Mouse (Mus musculus) heart, postnatal 10 days (tissue): Measurements from ENCODE around the gene Idua. TPM values are rescaled to one million over a fixed set of nuclear protein-coding genes. Genes with fewer than 3 reads are reported as not detected.

Source experiments
- DNase-seq, 2 experiments: peaks; one replicate each; pipeline ENCODE4 v3.0.0; 2021
- intact Hi-C: fragments of 180-260 bp; cut with DNase I; formaldehyde crosslinking; loops from one replicate; pipeline ENCODE4 v1.15.1; 2025
- total RNA-seq, 2 experiments: library from RNA; stranded (reverse); gene quantifications; 2 replicates each; pipeline ENCODE4 v1.2.3; 2021

Gene Idua
- total RNA-seq, 2 experiments from 2014 or later, result 13.2 to 14.6 TPM

- intact Hi-C loops, result no loop called here
- DNase-seq, result peak; percentile 61 to 71
Measured at GRCm38 (mm10) chr5:108677605-108678295, 17.6 kb downstream of the Idua start.

DNA sequence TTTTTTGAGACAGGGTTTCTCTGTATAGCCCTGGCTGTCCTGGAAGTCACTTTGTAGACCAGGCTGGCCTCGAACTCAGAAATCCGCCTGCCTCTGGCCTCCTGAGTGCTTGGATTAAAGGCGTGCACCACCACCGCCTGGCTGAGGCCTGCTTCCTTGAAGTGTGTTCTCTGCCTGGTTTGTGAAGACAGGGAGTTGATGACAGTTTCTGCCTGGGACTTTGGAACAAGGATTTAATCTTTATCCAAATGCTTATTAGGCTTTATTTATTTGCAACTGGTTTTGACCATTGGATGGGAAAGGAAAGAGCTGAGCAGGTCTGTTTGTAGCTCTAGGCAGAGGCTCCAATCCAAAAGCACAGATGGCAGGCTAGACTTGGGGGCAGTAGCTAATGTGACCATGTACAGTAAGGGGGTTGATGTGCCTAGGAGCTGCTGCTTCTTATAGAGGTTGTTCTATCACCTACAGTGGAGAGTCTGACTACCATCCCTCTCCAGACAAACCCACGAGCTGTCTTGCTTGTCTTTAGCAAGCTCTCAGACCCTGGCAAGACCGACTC lies 18.2 kb downstream of the Idua start:
- DNase-seq, result no peak
- intact Hi-C loops, result no loop called here

DNA sequence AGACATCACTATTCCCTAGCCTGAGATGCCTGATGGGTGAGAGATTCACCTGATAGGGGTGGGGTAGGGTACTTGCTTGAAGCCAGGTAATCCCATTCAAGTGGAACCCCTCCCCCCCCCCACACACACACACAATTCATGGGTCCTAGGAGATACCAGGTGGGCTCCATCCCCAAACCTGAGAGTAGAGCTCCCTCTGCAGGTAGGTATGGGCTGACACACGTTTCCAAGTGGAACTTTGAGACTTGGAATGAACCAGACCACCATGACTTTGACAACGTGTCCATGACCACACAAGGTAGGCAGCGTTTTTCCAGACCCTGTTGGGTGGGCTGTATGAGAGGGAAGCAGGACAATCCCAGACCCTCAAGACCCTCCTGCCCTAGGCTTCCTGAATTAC lies 19.8 kb downstream of the Idua start:
- no peak for DNase-seq
- intact Hi-C loops, result no loop called here

DNA sequence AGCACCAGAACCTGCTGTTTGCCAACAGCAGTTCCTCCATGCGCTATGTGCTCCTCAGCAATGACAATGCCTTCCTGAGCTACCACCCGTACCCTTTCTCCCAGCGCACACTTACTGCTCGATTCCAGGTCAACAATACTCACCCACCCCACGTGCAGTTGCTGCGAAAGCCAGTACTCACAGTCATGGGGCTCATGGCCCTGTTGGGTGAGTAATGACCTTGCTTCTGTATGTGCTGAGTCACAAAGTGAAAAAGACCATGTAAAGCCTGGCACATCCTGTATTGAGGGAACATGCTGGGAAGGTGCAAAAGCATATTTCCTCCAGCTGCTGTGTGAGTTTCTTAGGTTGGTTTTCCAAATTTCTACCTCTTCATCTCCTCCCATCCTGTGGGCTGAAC lies 20.7 kb downstream of the Idua start:
- no peak for DNase-seq
- intact Hi-C loops, result no loop called here

GRCm38 (mm10) chr5:108689091-108689490 lies 29.0 kb downstream of the Idua start:
- intact Hi-C loops, result no loop called here
- no peak for DNase-seq

- no peak for DNase-seq
- intact Hi-C loops, result loop anchor here (5.0 kb wide), 1 partner anchor 36 kb away; no protein-coding TSS in a partner anchor
Measured at GRCm38 (mm10) chr5:108691152-108691551, 31.0 kb downstream of the Idua start.

GRCm38 (mm10) chr5:108692271-108692670 lies 32.1 kb downstream of the Idua start, which contains the start of gene Fgfrl1:
TSS of gene Fgfrl1 (plus strand) at chr5:108692382.
- intact Hi-C loops, result loop anchor here (5.0 kb wide), 1 partner anchor 35 kb away; no protein-coding TSS in a partner anchor
- peak; percentile 42 to 74 for DNase-seq

DNA sequence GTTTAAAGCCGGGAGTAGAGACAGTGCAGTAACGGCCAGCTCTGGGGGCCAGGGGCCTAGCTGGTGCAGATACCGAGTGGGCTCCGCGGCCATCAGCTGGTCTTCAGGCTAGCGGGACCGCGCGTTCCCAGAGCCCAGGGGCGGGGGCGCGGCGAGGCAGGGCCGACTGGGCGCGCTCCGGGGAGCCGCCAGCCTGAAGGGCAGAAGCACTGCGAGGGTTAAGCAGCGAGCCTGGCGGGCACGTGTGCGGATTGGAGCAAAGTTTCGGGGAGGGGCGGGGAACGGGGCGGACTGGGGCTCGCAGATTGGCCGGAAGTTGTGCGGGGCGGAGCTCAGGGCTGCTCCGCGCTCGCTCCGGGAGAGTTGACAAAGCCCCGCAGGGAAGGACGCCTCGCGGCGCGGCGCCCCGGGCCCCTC lies 33.7 kb downstream of the Idua start:
- DNase-seq, result peak; percentile 91
- intact Hi-C loops, result loop anchor here (5.0 kb wide), 1 partner anchor 33 kb away; no protein-coding TSS in a partner anchor

- peak; percentile 37 to 46 for DNase-seq
- intact Hi-C loops, result loop anchor here (5.0 kb wide), 1 partner anchor 33 kb away; no protein-coding TSS in a partner anchor
Measured at GRCm38 (mm10) chr5:108694352-108695261, 34.5 kb downstream of the Idua start.

DNA sequence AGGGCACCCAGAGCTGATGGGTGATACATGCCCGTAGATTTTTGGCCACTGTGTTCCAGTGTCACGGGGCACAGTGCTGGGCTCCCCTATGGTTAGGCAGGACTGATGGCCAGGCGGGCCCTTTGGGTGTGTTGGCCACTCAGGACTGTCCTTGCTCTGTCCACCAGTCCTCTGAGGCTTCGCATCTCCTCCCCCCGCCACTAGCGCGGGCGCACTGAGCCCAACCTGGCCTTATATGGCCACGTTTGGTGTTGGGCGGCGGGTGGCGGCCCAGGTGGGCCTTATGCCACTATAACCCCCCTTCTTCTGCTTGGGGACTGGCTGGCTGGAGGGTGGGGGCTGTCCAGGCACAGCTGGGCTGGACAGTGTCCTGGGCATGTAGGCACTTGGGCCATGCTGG lies 35.7 kb downstream of the Idua start:
- no peak for DNase-seq

DNA sequence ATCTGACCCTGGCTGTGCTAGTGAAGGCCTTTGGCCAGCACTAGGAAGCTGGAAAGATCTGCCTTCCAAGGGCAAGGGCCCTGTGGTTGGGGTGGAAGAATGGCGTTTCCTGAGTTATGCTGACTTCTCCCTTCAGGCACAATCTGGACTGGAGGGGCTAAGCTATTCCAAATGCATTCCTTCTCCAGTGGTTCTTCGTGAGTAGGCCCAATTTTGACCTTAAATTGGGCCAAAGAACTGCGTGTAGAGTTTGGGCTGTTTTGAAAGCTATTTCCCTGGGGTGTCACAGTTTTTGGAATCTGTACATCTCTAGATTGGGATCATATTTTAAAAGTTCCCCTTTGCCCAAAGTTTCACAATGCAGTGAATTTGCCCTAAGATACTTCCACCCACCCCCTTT lies 36.4 kb downstream of the Idua start:
- no peak for DNase-seq
- intact Hi-C loops, result no loop called here

More for the DNA sequence above, 35.7 kb downstream of the Idua start:
- intact Hi-C loops, result no loop called here

DNA sequence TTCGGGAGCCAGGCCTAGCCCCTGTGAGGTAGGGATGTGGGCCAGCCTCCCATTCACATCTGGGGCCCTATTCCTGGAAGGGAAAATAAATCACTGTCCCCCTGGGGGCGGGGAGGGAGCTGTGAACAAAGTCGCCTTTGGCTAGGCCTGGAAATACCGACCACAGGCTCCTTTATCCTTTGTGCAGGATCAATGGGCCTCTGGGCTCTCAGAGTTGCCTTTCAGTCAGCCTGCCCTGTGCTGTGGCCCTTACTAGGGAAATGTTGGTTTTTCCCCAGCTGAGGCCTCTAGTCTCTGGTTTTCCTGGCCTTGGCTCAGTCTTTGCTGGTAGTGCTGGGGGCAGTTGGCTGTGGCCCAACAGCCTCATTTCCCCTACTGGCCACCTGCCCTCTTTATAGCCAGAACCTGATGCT lies 37.2 kb downstream of the Idua start:
- intact Hi-C loops, result no loop called here
- DNase-seq, result no peak

- DNase-seq, result no peak
- intact Hi-C loops, result no loop called here
Measured at GRCm38 (mm10) chr5:108700346-108700745, 40.2 kb downstream of the Idua start.

DNA sequence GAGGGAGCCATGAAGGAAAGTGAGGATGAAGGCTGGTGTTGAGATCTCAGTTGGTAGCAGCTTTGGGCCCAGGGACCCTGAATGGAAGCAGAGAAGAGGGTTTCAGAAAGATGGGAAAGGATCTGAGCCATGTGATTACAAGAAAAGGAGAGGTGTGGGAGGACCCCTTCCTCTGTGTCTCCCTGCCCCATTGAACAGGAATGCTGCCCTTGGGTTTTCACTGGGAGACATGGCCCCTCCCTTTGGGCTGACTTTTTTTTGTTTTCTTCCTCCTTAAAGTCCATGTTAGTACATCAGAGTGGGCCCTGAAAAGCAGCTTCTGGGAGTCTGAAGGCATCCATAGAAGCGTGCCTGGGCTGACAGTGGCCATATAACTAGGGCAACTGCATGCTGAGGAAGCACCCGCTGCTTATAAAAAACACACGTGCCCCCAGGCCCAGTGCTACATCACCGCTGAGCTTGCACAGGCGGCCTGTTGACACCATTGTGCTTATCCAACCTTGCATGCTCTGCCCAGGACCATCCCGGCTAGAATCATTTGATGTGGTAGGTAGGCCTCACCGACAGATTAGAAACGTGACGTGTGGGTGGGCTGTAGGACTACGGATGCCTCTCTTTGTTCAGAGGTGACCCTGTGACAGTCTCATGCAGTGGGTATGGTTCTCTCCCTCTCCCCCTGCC lies 41.4 kb downstream of the Idua start:
- intact Hi-C loops, result no loop called here
- no peak for DNase-seq

- intact Hi-C loops, result no loop called here
- DNase-seq, result no peak
Measured at GRCm38 (mm10) chr5:108703754-108704626, 43.9 kb downstream of the Idua start.

DNA sequence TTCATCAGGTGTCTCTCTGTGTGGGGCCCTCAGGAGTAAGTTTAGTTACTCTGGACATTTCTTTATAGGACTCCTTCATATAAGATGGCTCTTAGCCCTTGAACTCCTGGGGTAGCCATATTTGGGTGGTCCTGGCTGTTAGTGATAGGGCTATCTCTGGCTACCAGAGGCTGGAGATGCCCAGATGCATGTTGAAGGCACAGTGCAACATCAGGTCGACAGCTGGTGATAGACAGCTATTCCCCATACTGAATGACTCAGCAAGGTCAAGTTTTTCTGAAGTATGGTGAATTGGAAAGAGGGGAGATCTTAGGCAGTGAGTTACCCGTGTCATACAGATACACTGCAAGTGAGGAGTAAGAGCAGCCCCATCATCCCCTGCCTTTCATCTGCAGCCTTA lies 47.6 kb downstream of the Idua start:
- intact Hi-C loops, result no loop called here
- no peak for DNase-seq

DNA sequence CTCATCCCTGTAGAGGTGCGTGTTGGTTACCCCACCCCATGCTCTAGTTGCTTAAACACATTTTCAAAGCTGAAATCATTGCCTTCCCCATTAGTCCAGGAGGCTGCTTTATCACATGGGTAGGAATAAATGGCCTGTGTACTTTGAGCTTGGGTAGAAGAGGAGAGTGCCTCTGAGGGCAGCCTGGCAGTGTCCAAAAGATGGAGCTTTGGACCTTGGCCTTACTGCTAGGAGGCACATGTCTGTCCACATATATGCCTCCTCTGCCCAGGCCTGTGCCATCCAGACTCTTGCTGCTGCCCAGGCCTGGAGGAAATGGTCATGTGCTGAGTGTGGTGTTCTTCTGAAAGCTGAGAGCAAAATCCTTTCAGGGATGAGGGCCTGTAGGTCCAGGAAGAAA lies 48.3 kb downstream of the Idua start:
- intact Hi-C loops, result no loop called here

GRCm38 (mm10) chr5:108708981-108709731 lies 49.0 kb downstream of the Idua start:
- no peak for DNase-seq
- intact Hi-C loops, result no loop called here

More for the DNA sequence above, 48.3 kb downstream of the Idua start:
- no peak for DNase-seq

- DNase-seq, result no peak
- intact Hi-C loops, result no loop called here
Measured at GRCm38 (mm10) chr5:108711968-108712367, 51.8 kb downstream of the Idua start.
